Mouse (Mus musculus) brain, adult 2 months (tissue): ENCODE measurements around the gene Tmem222.

ENCODE experiments used
- DNase-seq: peaks from one replicate; pipeline ENCODE4 v3.0.0; 2011; ENCODE audit warnings: low read depth, low spot score

Tmem222 gene

DNA sequence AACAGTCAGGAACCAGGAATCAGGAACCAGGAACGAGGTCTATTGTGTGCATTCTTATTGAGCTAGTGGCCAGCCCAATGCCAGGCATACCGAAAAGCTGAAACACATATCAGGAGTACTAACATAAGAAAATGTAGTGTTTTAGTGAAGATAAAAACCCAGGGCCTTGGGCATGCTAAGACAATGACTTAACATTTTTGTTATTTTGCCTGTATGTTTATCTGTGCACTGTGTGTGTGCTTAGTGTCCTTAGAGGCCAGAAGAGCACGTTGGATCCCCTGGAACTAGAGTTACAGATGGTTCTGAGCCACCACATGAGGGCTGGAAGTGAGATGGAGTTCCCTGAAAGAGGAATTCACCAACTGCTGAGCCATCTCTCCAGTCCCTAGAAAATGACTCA lies 7.7 kb upstream of the Tmem222 start:
- no peak for DNase-seq

DNA sequence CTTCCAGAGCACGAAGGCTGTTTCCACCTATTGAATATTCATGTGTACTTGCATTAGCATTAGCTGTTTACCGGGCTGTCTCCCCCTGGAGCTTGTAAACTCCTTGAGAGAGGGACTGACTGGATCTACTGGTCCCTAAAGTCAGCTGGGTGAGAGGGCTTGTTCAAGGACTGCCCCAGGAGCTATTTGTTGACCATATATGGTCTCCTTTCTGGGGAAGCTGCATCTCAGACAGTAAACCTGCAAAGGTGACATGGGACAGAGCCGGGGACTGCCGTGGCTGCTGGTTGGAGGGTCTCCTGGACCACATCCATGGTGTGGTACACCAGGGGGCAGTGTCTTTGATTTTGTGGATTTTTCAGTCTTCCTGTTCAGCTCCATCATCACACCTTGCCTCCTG lies 5.1 kb upstream of the Tmem222 start:
- no peak for DNase-seq

DNA sequence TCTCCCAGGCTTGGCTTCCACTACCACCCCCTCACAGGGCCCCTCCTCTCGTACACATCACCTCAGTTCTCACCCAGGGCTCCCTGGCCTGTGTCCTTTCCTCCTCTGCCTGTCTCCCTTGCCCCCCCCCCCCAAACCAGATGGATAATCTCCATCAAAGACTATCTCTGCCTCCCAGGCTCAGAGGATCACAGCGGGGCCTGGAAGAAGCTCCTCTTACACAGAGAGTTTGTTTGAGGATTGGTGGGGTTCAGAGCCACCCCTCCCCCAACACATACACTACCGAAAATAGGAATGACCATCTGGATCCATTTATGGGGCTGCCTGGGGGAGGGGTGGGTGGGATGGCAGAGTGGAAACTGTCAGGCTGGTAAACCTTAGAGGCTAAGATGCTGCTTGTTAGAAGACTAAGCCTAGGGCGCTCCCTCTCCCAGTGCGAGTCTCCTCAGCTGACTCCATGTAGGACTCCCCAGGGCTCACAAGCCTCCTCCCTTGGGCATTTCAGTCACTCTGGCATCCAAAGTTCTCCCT lies 4.4 kb upstream of the Tmem222 start:
- DNase-seq: peak; percentile 62

DNA sequence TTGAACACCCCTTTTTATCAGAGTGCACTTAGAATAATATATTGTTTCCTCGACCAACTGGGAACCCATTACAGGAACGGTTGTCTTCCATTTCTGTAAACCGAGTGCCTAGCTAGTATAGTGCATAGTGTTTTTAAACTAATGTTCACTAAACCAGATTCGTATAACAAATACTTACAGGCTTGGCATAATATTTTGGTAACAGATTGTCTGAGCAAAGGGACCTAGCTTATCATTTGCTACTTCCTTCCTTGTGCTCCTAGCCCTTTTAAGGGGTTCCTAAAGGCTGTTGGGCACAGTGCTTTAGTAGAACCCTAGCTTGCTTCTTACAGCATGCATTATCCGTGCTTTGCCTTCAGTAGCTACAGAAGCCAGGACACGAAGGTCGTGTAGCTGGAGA lies 3.9 kb upstream of the Tmem222 start:
- DNase-seq: no peak

DNA sequence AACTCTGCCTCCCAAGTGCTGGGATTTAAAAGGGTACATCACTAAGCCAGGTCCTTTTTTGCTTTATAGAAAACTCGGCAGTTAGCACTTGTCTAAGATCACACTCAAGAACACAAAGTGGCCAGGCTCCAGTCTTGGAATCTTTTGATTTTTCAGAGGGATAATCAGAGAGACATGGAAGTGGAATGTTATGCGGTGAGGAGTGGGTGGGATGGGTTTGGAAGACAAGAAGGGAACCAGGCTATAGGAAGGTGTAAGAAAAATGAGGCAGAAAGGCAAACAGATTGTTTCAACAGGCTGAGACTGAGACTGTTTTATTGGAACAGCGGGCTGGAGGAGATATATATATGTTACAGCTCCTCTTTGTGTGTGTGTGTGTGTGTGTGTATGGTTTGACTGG lies 890 bp upstream of the Tmem222 start:
- DNase-seq: no peak

DNA sequence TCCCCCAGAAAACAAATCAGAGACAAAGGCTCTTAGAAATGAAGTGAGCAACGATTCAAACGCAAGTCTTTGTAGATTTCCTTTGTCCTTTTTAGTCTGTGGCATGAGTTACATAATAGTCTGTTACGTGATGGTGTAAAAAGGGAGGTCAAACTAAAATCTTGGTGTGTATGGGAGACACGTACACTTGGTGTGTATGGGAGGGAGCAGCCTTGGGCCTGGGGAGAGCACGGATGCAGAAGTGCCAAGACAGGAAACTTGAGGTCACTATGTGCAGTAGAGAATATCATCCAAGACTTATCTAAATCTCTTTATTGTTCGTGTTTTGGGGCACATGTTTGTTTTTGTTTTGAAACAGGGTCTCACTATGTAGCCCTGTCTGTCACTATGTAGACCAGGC lies 475 bp upstream of the Tmem222 start:
- DNase-seq: no peak

DNA sequence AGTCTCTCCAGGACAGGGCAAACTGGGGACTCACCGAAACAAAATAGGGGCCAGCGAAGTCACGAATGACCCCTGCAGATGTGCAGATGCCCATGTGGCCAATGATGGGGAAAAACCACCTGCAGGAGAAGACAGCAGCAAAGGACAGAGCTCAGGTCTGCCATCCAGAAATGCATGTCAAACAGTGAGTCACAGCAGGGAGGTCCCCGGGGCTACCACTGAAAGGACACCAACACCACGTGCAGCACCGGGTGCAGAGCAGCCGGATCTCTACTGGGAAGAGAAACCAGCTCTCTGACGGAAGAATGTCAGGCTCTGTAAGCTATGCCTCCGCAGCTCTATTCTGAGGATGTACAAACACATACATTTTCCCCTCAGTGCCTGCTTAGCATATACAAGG lies 6.7 kb downstream of the Tmem222 start:
- peak; percentile 12 for DNase-seq

DNA sequence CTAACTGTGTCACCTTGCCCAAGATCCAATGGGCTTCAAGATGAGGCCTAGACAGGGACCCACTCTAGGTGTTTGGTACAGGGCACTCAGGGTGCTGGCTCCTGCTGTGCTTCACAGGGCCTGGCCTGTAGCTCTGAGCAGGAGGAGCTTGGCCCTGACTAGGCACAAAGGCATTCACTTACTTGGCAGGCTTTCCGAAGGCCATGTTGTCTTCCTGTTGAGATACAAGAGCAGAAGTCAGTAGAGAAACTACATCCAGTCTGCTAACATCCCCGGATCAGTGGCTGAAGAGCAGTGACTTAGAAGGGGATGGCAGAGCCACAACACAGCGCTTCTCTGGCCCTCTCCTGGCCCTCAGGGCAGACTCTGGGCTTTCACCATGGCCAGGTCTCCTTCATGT lies 8.0 kb downstream of the Tmem222 start:
- DNase-seq: no peak

DNA sequence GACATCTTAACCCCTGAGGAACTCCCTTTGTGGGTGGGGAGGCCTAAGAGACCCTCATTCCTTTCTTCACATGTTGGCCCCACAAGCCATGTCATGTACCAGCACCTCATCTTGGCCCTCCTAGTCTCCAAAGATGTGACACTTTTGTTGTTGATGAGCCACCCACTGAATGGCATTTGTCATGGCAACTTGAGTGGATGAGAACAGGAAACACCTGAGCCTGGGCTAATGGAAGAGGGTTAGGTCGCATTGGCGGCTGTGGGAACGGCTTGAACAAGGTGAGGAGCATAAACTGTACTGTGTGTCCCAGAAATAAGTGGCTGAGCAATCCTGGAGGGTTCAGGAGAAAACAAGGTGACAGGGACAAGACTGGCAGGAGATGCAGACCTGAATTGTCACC lies 8.7 kb downstream of the Tmem222 start:
- DNase-seq: no peak

DNA sequence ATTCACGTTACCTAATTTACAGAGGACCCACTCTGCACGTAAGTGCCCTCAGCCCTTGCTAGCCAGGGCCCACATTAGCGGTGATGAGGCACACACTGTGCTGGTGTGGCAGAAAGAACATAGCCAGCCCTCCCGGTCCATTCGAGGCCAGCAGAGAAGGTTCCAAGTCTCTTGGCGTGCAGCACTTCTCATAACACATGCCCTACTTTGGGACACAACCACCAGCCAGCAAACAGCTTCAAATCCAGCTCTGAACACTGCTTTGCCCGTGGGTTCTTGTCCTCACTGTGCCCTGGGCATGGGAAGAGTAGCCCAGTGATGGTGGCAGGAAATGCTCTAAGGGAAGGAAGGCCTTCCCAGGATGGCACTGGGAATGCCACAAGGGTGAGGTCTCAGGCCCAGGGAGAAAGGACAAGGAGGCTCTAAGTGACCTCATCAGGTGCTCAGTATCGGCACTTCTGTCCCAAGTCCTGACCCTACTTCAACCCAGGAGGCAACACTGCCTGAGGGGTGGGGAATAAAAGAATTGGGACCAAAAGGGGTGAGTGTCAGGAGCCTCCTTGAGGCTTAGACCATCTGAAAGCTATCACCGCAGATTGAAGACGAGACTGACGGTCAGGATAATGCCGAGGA lies 11.2 kb downstream of the Tmem222 start:
- DNase-seq: no peak

DNA sequence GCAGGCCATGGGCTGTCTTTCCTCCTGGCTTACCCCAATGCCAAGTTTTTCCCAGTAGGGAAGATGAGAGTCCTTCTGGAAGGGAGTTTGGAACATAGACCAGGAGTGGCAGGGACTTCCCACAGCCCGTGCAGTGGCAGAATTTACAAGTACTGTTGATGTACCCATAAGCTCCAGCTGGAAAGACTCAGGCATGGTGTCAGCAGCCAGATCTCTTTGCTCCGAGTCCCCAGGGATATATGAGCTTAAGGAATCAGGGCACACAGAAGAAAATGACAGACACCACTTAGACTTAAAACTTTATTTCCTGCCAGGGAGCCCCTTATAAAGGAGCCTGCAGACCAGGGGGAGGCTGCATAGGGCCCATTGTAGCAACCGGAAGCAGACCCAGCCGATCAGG lies 11.8 kb downstream of the Tmem222 start:
- peak; percentile 13 for DNase-seq

DNA sequence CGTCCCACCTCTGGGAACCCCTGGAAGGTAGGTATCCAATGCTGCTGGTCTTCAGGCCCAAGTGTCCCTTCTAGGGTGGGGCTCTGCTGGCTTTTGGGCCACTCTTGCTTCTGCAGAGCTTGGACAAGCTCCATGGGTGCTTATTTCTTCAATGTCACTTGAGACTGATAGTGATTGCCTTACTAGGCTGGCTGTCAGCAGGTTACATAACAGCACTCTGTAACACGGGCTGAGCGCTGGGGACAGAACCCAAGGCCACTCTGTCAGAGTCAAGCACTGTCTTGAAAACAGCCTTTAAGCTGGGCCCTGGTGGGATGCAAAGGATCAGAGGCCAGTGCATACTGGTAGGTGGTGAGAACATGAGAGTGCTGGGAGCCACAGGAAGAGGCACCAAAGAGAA lies 12.3 kb downstream of the Tmem222 start:
- DNase-seq: peak; percentile 10

DNA sequence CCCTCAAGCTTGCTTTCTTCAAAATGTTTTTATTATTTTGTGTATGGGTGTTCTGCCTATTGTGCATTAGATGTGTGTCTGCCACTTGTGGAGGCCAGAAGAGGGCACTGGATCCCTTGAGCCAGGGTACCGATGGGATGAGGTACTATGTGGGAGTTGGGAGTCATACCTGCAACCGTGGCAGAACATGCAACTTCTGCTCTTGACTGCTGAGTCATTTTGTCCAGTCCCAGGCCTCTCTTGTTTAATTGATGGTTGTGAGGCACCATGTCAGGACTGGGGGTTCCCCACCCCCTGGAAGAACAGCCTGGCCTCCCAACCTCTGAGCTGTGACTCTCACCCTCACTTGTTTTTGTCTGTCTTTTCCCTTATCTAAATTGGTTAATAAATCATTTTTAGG lies 13.0 kb downstream of the Tmem222 start:
- DNase-seq: no peak

DNA sequence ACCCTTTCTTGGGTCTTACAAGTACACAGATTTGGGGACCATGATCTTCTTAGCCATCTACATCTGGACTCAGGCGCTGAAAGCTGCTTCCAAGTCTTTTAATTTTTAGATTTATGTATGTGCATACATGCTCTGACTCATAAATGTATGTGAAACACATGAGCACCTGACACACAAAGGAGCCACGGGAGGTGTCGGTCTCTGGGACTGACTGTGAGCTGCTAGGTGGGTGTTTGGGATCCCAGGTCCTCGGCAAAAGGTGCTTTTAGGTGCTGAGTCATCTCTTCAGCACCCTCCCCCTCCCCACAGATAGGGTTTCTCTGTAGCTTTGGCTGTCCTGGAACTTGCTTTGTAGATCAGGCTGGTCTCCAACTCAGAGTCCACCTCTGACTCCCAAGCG lies 13.8 kb downstream of the Tmem222 start:
- peak; percentile 7 for DNase-seq

DNA sequence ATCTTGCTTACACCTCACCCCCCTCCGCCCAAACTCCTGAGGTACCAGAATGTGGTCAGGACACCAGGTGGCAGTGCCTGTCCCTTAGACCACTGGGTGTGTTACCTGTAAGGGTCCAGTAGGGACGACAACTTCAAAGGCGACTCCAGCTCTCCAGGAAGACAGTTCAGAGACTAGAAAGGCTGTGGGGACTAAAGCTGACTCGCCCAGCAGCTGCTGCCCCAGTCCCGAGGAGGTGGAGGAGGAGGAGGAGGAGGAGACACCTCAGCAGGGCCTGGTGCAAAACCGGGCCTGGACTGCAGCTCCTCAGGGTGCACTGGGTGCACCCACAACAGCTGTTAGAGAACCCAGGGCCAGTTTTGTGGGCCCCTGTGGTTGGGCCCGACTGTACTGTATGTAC lies 14.7 kb downstream of the Tmem222 start, which contains the start of gene Sytl1:
TSS of gene Sytl1 (minus strand) at position 232 of the 400 bp plus-strand sequence.
- peak; percentile 6 for DNase-seq

DNA sequence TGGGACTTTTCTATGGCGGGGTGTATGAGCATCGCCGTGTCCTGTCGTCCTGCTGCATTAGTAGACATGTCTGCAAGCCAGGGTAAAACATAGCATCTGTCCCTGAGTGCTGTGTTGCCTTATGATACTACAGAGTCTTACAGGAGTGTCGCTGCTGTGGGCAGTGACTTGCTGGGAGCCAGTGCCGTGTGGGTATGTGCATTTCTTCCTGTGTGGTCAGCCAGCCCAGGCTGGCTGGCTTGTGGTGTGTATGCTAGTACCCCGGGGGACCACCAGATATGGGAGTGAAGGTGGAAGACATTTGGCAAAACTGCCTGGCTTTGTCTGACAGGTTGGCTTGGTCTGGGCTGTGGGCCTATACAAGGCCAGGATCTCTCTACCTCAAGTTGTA lies 15.2 kb downstream of the Tmem222 start:
- no peak for DNase-seq

DNA sequence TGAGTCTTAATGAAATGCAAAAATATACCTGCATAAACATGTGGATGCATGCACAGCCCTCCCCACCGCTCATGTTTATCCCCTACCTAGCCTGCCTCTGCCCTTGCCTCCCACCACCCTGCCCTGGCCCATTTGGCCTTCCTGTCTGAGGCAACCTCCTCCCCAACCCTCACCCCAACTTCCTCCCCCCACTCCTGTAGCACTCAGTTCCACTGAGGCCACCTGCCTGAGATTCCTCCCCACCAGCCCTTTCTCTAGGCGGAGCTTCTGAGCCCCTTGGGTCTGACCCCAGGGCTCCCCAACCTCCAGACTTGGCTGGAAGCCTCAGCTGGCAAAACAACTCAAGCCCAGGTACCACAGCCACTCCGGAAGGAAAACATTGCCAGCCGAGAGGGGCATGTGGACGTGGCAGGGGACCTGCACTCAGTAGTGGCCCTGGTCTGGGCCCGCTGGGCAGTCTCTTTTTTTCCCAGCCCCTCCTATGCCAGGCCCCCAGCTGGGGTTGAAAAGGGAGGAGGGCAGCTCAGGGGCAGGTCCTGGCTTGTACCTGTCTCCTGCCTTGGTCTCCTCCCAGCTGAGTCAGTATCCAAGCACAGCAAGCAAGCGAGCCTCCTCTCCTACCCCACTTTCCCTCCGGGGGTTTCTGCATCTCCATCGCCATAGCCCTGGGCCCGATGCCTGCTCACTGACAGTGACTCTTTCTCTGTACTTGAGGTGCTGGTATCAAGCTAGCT lies 15.8 kb downstream of the Tmem222 start:
- no peak for DNase-seq

DNA sequence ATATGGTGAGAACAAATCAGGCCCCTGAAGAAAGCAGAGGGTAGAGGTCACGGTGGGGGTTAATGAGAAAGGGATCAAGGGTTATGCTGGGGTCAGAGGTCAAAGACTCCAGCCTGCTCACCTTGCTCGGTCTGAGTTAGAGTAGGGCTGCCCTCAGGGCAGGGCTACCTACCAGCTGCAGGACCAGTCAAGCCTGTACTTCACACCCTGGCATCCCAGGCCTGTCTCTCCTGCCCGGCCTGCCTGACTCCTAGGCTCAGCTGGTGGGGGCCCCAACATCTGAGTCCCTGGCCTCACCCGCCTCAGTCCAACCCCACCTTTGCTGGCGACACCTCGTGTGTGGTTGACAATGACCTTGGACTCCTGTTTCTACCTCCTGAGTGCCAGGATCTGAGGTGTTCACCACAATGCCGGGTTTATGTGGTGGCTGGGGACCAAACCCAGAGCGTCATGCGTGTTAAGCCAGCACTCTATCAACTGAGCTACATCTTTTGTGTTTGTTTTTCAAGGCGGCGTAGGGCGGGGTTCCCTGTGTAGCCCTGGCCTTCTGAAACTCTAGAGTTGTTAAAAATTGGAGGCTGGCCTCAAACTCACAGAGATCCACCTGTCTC lies 19.7 kb downstream of the Tmem222 start:
- DNase-seq: no peak

DNA sequence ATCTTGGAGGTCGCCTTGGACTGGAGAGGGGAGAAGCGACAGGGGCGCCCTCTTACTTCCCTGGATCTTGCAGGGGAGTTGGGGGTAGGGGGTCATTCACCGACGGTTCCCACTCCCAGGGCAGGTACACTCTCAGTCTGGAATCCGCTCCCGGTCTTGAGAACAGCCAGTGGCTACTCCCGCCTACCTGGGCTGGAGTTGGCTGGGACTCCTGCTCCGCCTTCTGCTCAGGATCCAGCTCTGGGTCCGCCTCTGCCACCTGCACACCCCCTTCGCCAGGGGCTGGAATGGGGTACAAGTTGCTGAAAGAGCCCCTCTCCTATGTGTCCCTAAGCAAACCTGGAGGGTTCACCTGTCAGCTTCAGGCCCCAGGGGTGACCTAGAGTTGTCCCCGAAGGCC lies 20.4 kb downstream of the Tmem222 start:
- DNase-seq: no peak

DNA sequence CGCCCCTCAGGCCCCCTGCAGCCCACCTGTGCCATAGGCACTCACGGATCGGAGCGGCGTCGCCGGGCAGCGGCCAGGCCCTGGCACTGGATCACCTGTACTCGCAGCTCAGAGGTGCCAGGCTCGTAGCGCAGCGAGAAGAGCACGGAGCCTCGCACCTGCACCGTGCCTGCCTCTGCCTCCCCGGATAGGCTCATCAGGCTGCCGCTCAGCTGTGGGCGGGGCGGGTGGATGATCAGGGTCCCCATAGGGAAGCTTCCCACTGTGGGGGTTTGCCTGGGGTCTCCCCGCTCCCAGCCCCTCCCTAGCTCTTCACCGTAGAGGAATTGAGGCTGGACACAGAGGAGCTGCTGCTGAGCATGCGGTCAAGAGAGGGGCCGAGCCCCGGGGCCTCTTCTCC lies 20.8 kb downstream of the Tmem222 start:
- DNase-seq: peak; percentile 21

DNA sequence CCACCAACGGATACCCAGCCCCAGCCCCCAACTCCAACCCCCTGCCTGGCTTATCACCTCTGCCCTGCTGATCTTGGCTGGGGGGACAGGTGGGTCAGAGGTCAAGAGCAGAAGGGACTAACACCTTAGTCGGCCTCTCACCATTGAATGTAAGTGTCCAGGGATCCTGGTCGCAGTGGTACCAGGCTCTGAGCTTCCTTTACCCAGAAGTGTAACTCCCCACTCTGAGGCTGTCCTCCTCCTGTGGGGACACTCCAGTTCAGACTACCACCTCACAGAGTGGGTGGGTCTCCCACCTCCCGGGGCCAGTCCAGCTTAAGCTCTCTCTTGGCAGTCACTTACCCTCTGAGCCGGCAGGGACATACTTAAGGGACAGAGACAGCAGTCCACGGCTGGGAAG lies 22.2 kb downstream of the Tmem222 start:
- no peak for DNase-seq

DNA sequence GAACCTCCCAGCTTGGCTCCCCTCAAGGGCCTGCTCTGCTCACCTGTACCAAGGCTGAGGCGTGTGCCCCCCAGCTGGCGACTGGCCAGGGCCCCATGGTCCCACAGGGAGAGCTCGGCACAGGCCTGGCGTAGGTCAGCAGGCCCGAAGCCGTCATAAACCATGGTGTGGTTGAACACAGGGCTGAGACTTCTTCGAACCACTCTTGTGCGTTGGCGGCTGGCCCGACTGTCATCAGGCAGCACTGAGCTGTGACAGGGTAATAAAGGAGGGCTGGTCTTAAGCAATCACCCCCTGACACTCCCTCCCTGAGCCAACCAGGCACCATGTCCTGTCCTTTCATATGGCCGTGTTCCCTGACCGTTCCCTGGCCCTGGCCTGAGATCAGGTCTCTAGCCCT lies 24.2 kb downstream of the Tmem222 start:
- no peak for DNase-seq

DNA sequence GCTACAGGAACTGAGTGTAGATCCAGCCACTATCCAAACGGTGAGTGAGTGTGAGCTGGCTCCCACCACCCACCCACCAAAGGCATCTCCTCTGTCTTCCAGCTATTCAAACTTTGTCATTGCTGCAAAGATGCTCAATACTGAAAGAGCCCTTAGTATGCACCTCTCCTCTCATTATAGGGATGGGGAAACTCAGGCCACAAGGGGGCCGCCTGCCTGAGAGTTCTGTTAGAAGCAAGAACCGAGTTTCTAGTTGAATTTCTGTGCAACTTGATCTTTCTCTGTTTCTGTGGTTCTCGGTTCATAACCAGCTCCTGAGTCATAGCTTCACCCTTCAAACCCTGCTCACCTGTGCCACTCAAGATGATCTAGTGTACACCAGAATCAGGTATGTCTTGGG lies 25.5 kb downstream of the Tmem222 start:
- peak; percentile 18 for DNase-seq
